Mouse (Mus musculus): ENCODE measurements around the gene Esr2.

GRCm38 (mm10) chr12:76165641-76166040, 11.4 kb downstream of the Esr2 start:
- TF ChIP-seq CTCF (conservative IDR thresholded peaks at IDR 0.05; ENCODE audit: low read length) (no peak), NANOG (IDR thresholded peaks at IDR 0.05; ENCODE audit: borderline replicate concordance, low read length) (no peak), POU5F1 (IDR thresholded peaks at IDR 0.05; ENCODE audit: borderline replicate concordance, low read length) (no peak)

Data from E14TG2a.4 (cell line).